Comparison of ENCODE assay signal across 9 mouse cellular contexts in the genomic region with DNA sequence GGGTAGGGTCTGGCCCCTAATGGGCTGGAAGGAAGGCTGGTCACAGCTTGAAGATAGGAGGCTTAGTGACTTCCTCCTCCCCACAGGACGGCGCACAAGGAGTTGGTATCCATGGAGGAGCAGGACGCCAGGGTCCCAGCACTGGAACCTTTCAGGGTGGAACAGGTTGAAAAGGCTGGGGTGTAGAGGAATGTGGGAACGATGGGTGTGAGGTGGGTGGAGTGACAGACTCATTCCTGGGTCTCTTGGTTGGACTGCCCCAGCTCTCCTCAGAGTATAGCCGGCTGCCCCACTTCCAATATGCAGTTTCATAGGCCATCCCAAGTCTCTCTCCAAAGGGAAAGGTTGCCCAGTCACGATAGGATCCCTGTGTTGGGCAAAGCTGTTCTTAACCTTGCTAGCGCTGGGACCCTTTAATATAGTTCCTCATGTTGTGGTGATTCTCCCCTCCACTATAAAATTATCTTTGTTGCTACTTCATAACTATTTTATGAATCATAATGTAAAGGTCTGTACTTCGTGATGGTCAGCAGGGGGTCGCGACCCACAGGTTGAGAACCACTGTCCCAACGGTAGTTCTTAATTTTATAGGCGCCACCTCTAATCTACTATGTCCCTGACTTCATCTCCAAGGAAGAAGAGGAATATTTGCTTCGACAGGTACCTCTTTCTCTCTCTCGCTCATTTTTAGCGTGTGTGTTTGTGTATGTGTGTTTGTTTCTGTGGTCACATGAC. TPM values are rescaled to one million over a fixed set of nuclear protein-coding genes. Genes with fewer than 3 reads are reported as not detected.
DNase-seq lines count a peak whose midpoint lies in the region; ATAC-seq and TF ChIP-seq lines count a peak whose summit lies in the region.
"Had no signal": no experiment of that assay in that cellular context is flagged by ENCODE, and none has a peak within 500 bp of the region (broad histone marks: within the 10 kb centered on the region; RNA-seq: fewer than 3 reads in every experiment).

No protein-coding gene starts in this region.

- 45% methylated on average over 15 of the region's 15 CpGs for WGBS in kidney, adult 2 months
- WGBS in hindbrain, embryonic 14.5 days: 71% methylated on average over 15 of the region's 15 CpGs
- 68% methylated on average over 15 of the region's 15 CpGs for WGBS in midbrain, embryonic 15.5 days

- peak overlapping the region; percentile 73 for H3K9ac ChIP-seq in hindbrain, embryonic 14.5 days
- peak overlapping the region; percentile 64 for H3K9ac ChIP-seq in midbrain, embryonic 15.5 days

- H3K4me3 ChIP-seq in kidney, adult 2 months (ENCODE audit: insufficient read depth, low read depth, low read length): peak overlapping the region; percentile 59
- H3K4me3 ChIP-seq in cortical plate, adult 2 months (ENCODE audit: insufficient read depth, low read length): peak overlapping the region; percentile 54
- H3K4me3 ChIP-seq in hindbrain, embryonic 14.5 days (replicated peaks; ENCODE audit: low read length): peak overlapping the region; percentile 55
- H3K4me3 ChIP-seq in midbrain, embryonic 15.5 days: peak overlapping the region; percentile 63

- no peaks in the 10 kb centered on the region for H3K27me3 ChIP-seq in kidney, adult 2 months (replicated peaks; ENCODE audit: control insufficient read depth, insufficient read depth, low read length)
- no peaks in the 10 kb centered on the region for H3K27me3 ChIP-seq in hindbrain, embryonic 14.5 days (ENCODE audit: control insufficient read depth, insufficient read depth, low read length)
- H3K27me3 ChIP-seq in midbrain, embryonic 15.5 days (replicated peaks): no peaks in the 10 kb centered on the region

- peak; percentile 52 for DNase-seq in kidney, adult 2 months
- DNase-seq in kidney, postnatal 25 days: no peak
- DNase-seq in hindbrain, embryonic 14.5 days (ENCODE audit: low spot score): no peak
- DNase-seq in embryo, embryonic 10 days (ENCODE audit: low spot score): no peak
- no peak for DNase-seq in adrenal gland, postnatal 10 days
- DNase-seq in urinary bladder, postnatal 4 days (ENCODE audit: low spot score in 2 of 2): no peak

- TF ChIP-seq POLR2A in kidney, adult 2 months (IDR thresholded peaks at IDR 0.05; ENCODE audit: low read depth, low read length): peak; percentile 46
- TF ChIP-seq POLR2A in cortical plate, adult 2 months (IDR thresholded peaks at IDR 0.05; ENCODE audit: extremely low read depth, insufficient read depth, low read length): no peak

- H3K4me1 ChIP-seq in kidney, adult 2 months (ENCODE audit: control insufficient read depth, insufficient read depth, low read length): no peaks in the 10 kb centered on the region; the same call in 1 of the 2 replicates
- H3K4me1 ChIP-seq in cortical plate, adult 2 months (ENCODE audit: control insufficient read depth, insufficient read depth, low read length): no peaks in the 10 kb centered on the region
- peaks cover 17% of the 10 kb centered on the region for H3K4me1 ChIP-seq in hindbrain, embryonic 14.5 days (replicated peaks; ENCODE audit: control insufficient read depth, insufficient read depth, low read length)
- peaks cover 23% of the 10 kb centered on the region for H3K4me1 ChIP-seq in midbrain, embryonic 15.5 days

- TF ChIP-seq CTCF in kidney, adult 2 months (conservative IDR thresholded peaks at IDR 0.05; ENCODE audit: insufficient read depth, insufficient read length, low read depth, low read length): no peak
- TF ChIP-seq CTCF in cortical plate, adult 2 months (IDR thresholded peaks at IDR 0.05; ENCODE audit: extremely low read depth, insufficient read depth, low read length): no peak

- H3K9me3 ChIP-seq in hindbrain, embryonic 14.5 days (ENCODE audit: control insufficient read depth, low read length): no peaks in the 10 kb centered on the region
- H3K9me3 ChIP-seq in midbrain, embryonic 15.5 days: no peaks in the 10 kb centered on the region

- no peak for ATAC-seq in hindbrain, embryonic 14.5 days (ENCODE audit: low FRiP score)
- no peak for ATAC-seq in midbrain, embryonic 15.5 days (replicated peaks)

- H3K4me2 ChIP-seq in hindbrain, embryonic 14.5 days (replicated peaks): peak overlapping the region; percentile 83
- peak overlapping the region; percentile 78 for H3K4me2 ChIP-seq in midbrain, embryonic 15.5 days

- H3K36me3 ChIP-seq in kidney, adult 2 months (ENCODE audit: control insufficient read depth, insufficient read depth, low read length): no peaks in the 10 kb centered on the region
- H3K36me3 ChIP-seq in hindbrain, embryonic 14.5 days (replicated peaks; ENCODE audit: control insufficient read depth, insufficient read depth): peaks cover 38% of the 10 kb centered on the region
- H3K36me3 ChIP-seq in midbrain, embryonic 15.5 days (replicated peaks): peaks cover 18% of the 10 kb centered on the region; the same call in 1 of the 2 replicates

- H3K27ac ChIP-seq in kidney, adult 2 months (ENCODE audit: insufficient read depth, low read depth, low read length): peak overlapping the region; percentile 28; the same call in 1 of the 2 replicates
- H3K27ac ChIP-seq in cortical plate, adult 2 months (ENCODE audit: insufficient read depth, low read length): no peak overlapping the region
- H3K27ac ChIP-seq in hindbrain, embryonic 14.5 days: no peak overlapping the region
- no peak overlapping the region for H3K27ac ChIP-seq in midbrain, embryonic 15.5 days

RNA-seq across cellular contexts. Expression of a gene that starts 1.0 kb away (rescaled TPM):
- 99.0 and 122 TPM in 2 replicates for polyA plus RNA-seq in kidney, adult 2 months (2012; rRNA removed)
- polyA plus RNA-seq in cortical plate, adult 2 months (2012; rRNA removed): 135 and 141 TPM in 2 replicates
- 119 and 123 TPM in 2 replicates for polyA plus RNA-seq in hindbrain, embryonic 14.5 days (2014; fragmentation: Nextera tagmentation; extraction: Ambion mirVana)
- polyA plus RNA-seq in midbrain, embryonic 15.5 days (2015; fragmentation: Nextera tagmentation; extraction: Ambion mirVana): 134 and 135 TPM in 2 replicates
- 10 to 100 TPM; 46.8 to 49.0 TPM for total RNA-seq in adrenal gland, postnatal 10 days (2021)

RNA-seq across cellular contexts. Expression of a gene that starts 5.0 kb away (rescaled TPM):
- 162 and 170 TPM in 2 replicates for polyA plus RNA-seq in kidney, adult 2 months (2012; rRNA removed)
- 23.6 and 24.7 TPM in 2 replicates for polyA plus RNA-seq in cortical plate, adult 2 months (2012; rRNA removed)
- 10.7 and 11.9 TPM in 2 replicates for polyA plus RNA-seq in hindbrain, embryonic 14.5 days (2014; fragmentation: Nextera tagmentation; extraction: Ambion mirVana)
- 16.6 and 17.5 TPM in 2 replicates for polyA plus RNA-seq in midbrain, embryonic 15.5 days (2015; fragmentation: Nextera tagmentation; extraction: Ambion mirVana)
- 10 to 100 TPM; 17.6 to 22.3 TPM for total RNA-seq in adrenal gland, postnatal 10 days (2021)

RNA-seq across cellular contexts. Expression of a gene that starts 12.0 kb away (rescaled TPM):
- 0.42 and 1.1 TPM in 2 replicates for polyA plus RNA-seq in kidney, adult 2 months (2012; rRNA removed)
- polyA plus RNA-seq in cortical plate, adult 2 months (2012; rRNA removed): 0.35 and 0.44 TPM in 2 replicates
- polyA plus RNA-seq in hindbrain, embryonic 14.5 days (2014; fragmentation: Nextera tagmentation; extraction: Ambion mirVana): not detected in 2 replicates
- polyA plus RNA-seq in midbrain, embryonic 15.5 days (2015; fragmentation: Nextera tagmentation; extraction: Ambion mirVana): 0.23 and 2.0 TPM in 2 replicates
- 1 to 10 TPM; 2.8 TPM for total RNA-seq in adrenal gland, postnatal 10 days (2021)

RNA-seq across cellular contexts. Expression of a gene that starts 14.1 kb away (rescaled TPM):
- polyA plus RNA-seq in kidney, adult 2 months (2012; rRNA removed): 26.4 and 27.3 TPM in 2 replicates
- polyA plus RNA-seq in cortical plate, adult 2 months (2012; rRNA removed): 16.9 and 17.4 TPM in 2 replicates
- polyA plus RNA-seq in hindbrain, embryonic 14.5 days (2014; fragmentation: Nextera tagmentation; extraction: Ambion mirVana): 16.5 and 19.2 TPM in 2 replicates
- 16.7 and 17.1 TPM in 2 replicates for polyA plus RNA-seq in midbrain, embryonic 15.5 days (2015; fragmentation: Nextera tagmentation; extraction: Ambion mirVana)
- total RNA-seq in adrenal gland, postnatal 10 days (2021): 10 to 100 TPM; 17.9 to 19.7 TPM

RNA-seq across cellular contexts. Expression of a gene that starts 18.0 kb away (rescaled TPM):
- polyA plus RNA-seq in kidney, adult 2 months (2012; rRNA removed): 4.2 and 4.9 TPM in 2 replicates
- polyA plus RNA-seq in cortical plate, adult 2 months (2012; rRNA removed): 439 and 458 TPM in 2 replicates
- 123 and 146 TPM in 2 replicates for polyA plus RNA-seq in hindbrain, embryonic 14.5 days (2014; fragmentation: Nextera tagmentation; extraction: Ambion mirVana)
- polyA plus RNA-seq in midbrain, embryonic 15.5 days (2015; fragmentation: Nextera tagmentation; extraction: Ambion mirVana): 106 and 110 TPM in 2 replicates
- total RNA-seq in adrenal gland, postnatal 10 days (2021): 10 to 100 TPM; 31.6 to 36.5 TPM
- total RNA-seq: hematopoietic stem cell, adult 5-6 weeks had no signal
